Mouse (Mus musculus) hindbrain, embryonic 14.5 days (tissue): ENCODE results near the gene Zfp536. TPM values are rescaled to one million over a fixed set of nuclear protein-coding genes. Genes with fewer than 3 reads are reported as not detected.

ENCODE experiments used
- ATAC-seq: fragments of 200-750 bp; cut with Nextera tagmentation; 2 replicates; pipeline ENCODE4 v1.8.0; 2017; ENCODE audit warnings: moderate number of reproducible peaks, mild to moderate bottlenecking, moderate TSS enrichment, moderate library complexity; ENCODE audit not compliant: low FRiP score
- DNase-seq: peaks from one replicate; pipeline ENCODE4 v3.0.0-alpha.2; 2015; ENCODE audit warnings: low spot score
- H3K27ac ChIP-seq: fragments of 300-500 bp; sonication (generic); 2 replicates; pipeline ENCODE4 v1.5.1; 2014; ENCODE audit warnings: mild to moderate bottlenecking, moderate library complexity
- H3K27me3 ChIP-seq: fragments of 300-500 bp; sonication (generic); 2 replicates; pipeline ENCODE4 v1.6.1; 2014; ENCODE audit warnings: mild to moderate bottlenecking, low read length, mixed read lengths; ENCODE audit not compliant: control insufficient read depth, insufficient read depth
- H3K36me3 ChIP-seq: fragments of 300-500 bp; sonication (generic); replicated peaks from 2 replicates; pipeline ENCODE4 v1.6.1; 2014; ENCODE audit not compliant: control insufficient read depth, insufficient read depth
- H3K4me1 ChIP-seq: fragments of 300-500 bp; sonication (generic); replicated peaks from 2 replicates; pipeline ENCODE4 v1.6.1; 2014; ENCODE audit warnings: antibody characterized with exemption, low read length, mixed read lengths; ENCODE audit not compliant: control insufficient read depth, insufficient read depth
- H3K4me2 ChIP-seq: fragments of 300-500 bp; sonication (generic); replicated peaks from 2 replicates; pipeline ENCODE4 v1.6.1; 2014; ENCODE audit warnings: mild to moderate bottlenecking, moderate library complexity
- H3K4me3 ChIP-seq: fragments of 300-500 bp; sonication (generic); replicated peaks from 2 replicates; pipeline ENCODE4 v1.5.1; 2014; ENCODE audit warnings: mild to moderate bottlenecking, low read length
- H3K9ac ChIP-seq: fragments of 300-500 bp; sonication (generic); 2 replicates; pipeline ENCODE4 v1.6.1; 2014
- H3K9me3 ChIP-seq: fragments of 300-500 bp; sonication (generic); 2 replicates; pipeline ENCODE4 v1.6.1; 2016; ENCODE audit warnings: low read length; ENCODE audit not compliant: control insufficient read depth
- WGBS: fragments of 180-500 bp; shearing (Covaris S2); extraction: QIAGEN DNeasy Blood & Tissue Kit; methylation state at CpG from one replicate; pipeline ENCODE4 v1.1.7; 2014; 5-methylcytosine and 5-hydroxymethylcytosine counted together
- polyA plus RNA-seq: library from polyadenylated mRNA; unstranded; fragments of >200 nt; fragmentation: Nextera tagmentation; extraction: Ambion mirVana; gene quantifications from 2 replicates; pipeline ENCODE4 v1.2.1, GENCODE M21; 2014

Zfp536 gene
- polyA plus RNA-seq, 1 experiment from 2014 or later: 43.0 TPM

- DNase-seq: no peak
- Histone ChIP-seq H3K9me3 (0 out of 2 replicates have a peak, but pooled peaks cover 5% of the 10 kb centered on the region), H3K4me3 (no peak overlapping the region), H3K27ac (no peak overlapping the region), H3K4me2 (no peak overlapping the region), H3K9ac (no peak overlapping the region), H3K27me3 (no peaks in the 10 kb centered on the region), H3K36me3 (no peaks in the 10 kb centered on the region), H3K4me1 (no peaks in the 10 kb centered on the region)
- 66% methylated on average over 4 of the region's 4 CpGs for WGBS
- no peak for ATAC-seq
Observed at GRCm38 (mm10) chr7:37788721-37789120, 15.3 kb upstream of the Zfp536 start.

GRCm38 (mm10) chr7:37775502-37775901 lies 2.1 kb upstream of the Zfp536 start:
- WGBS: 3% methylated on average over 15 of the region's 15 CpGs
- Histone ChIP-seq H3K9me3 (no peaks in the 10 kb centered on the region), H3K4me2 (no peak overlapping the region), H3K9ac (no peak overlapping the region), H3K27me3 (peaks cover 3% of the 10 kb centered on the region), H3K4me1 (peaks cover 10% of the 10 kb centered on the region; the same call in 1 of the 2 replicates), H3K36me3 (no peaks in the 10 kb centered on the region), H3K4me3 (no peak overlapping the region), H3K27ac (no peak overlapping the region)
- DNase-seq (peak; percentile 63), ATAC-seq (no peak)

- 29% methylated on average over 11 of the region's 11 CpGs for WGBS
- Histone ChIP-seq H3K4me1 (peaks cover 10% of the 10 kb centered on the region; the same call in 1 of the 2 replicates), H3K36me3 (no peaks in the 10 kb centered on the region), H3K27me3 (peaks cover 3% of the 10 kb centered on the region), H3K27ac (no peak overlapping the region), H3K4me3 (no peak overlapping the region), H3K9me3 (no peaks in the 10 kb centered on the region), H3K4me2 (peak overlapping the region; percentile 79; the same call in 1 of the 2 replicates), H3K9ac (no peak overlapping the region)
- no peak for ATAC-seq
- no peak for DNase-seq
Observed at GRCm38 (mm10) chr7:37774463-37774970, 1.1 kb upstream of the Zfp536 start.

GRCm38 (mm10) chr7:37773906-37774305 lies 465 bp upstream of the Zfp536 start:
- Histone ChIP-seq H3K36me3 (no peaks in the 10 kb centered on the region), H3K27me3 (peaks cover 3% of the 10 kb centered on the region), H3K27ac (no peak overlapping the region), H3K9ac (peak overlapping the region; percentile 81; the same call in 1 of the 2 replicates), H3K4me3 (peak overlapping the region; percentile 68), H3K9me3 (no peaks in the 10 kb centered on the region), H3K4me2 (peak overlapping the region; percentile 79), H3K4me1 (peaks cover 10% of the 10 kb centered on the region; the same call in 1 of the 2 replicates)
- WGBS: 7% methylated on average over 5 of the region's 5 CpGs
- ATAC-seq: no peak
- DNase-seq: no peak

- peak overlapping the region; percentile 79 for H3K4me2 ChIP-seq
- H3K27ac ChIP-seq: peak overlapping the region; percentile 81
- under 1% methylated on average over 45 of the region's 46 CpGs for WGBS
- peak overlapping the region; percentile 81 for H3K9ac ChIP-seq
- H3K36me3 ChIP-seq: no peaks in the 10 kb centered on the region
- peaks cover 3% of the 10 kb centered on the region for H3K27me3 ChIP-seq
- H3K4me1 ChIP-seq: peaks cover 19% of the 10 kb centered on the region
- DNase-seq (peak; percentile 70), ATAC-seq (peak; percentile 29; the same call in 1 of the 2 replicates)
- peak overlapping the region; percentile 68 for H3K4me3 ChIP-seq
- no peaks in the 10 kb centered on the region for H3K9me3 ChIP-seq
Observed at GRCm38 (mm10) chr7:37772376-37773311, 797 bp downstream of the Zfp536 start.

- Histone ChIP-seq H3K36me3 (no peaks in the 10 kb centered on the region), H3K27ac (peak overlapping the region; percentile 81), H3K9me3 (no peaks in the 10 kb centered on the region), H3K27me3 (peaks cover 3% of the 10 kb centered on the region), H3K4me1 (peaks cover 27% of the 10 kb centered on the region), H3K9ac (peak overlapping the region; percentile 81), H3K4me2 (peak overlapping the region; percentile 79), H3K4me3 (peak overlapping the region; percentile 68)
- ATAC-seq: peak; percentile 35
- under 1% methylated on average over 55 of the region's 75 CpGs for WGBS
- DNase-seq: peak; percentile 45
Observed at GRCm38 (mm10) chr7:37771491-37772375, 1.7 kb downstream of the Zfp536 start.

- H3K9ac ChIP-seq: peak overlapping the region; percentile 81
- ATAC-seq: peak; percentile 81
- peaks cover 3% of the 10 kb centered on the region for H3K27me3 ChIP-seq
- under 1% methylated on average over 57 of the region's 57 CpGs for WGBS
- H3K9me3 ChIP-seq: no peaks in the 10 kb centered on the region
- DNase-seq: peak; percentile 80
- H3K27ac ChIP-seq: peak overlapping the region; percentile 81
- H3K4me2 ChIP-seq: peak overlapping the region; percentile 79
- H3K4me3 ChIP-seq: peak overlapping the region; percentile 68
- peaks cover 38% of the 10 kb centered on the region for H3K4me1 ChIP-seq
- no peaks in the 10 kb centered on the region for H3K36me3 ChIP-seq
Observed at GRCm38 (mm10) chr7:37770400-37771050, 2.9 kb downstream of the Zfp536 start.

- Histone ChIP-seq H3K27me3 (peaks cover 1% of the 10 kb centered on the region), H3K4me1 (peaks cover 45% of the 10 kb centered on the region), H3K4me3 (peak overlapping the region; percentile 68), H3K27ac (peak overlapping the region; percentile 81), H3K9ac (peak overlapping the region; percentile 81), H3K36me3 (no peaks in the 10 kb centered on the region), H3K4me2 (peak overlapping the region; percentile 79), H3K9me3 (no peaks in the 10 kb centered on the region)
- DNase-seq: peak; percentile 52
- ATAC-seq: peak; percentile 46; the same call in 1 of the 2 replicates
- WGBS: under 1% methylated on average over 53 of the region's 53 CpGs
Observed at GRCm38 (mm10) chr7:37769526-37770399, 3.7 kb downstream of the Zfp536 start.
